Mouse (Mus musculus) intestine, embryonic 15.5 days (tissue): ENCODE results near the gene Mnt. TPM values are rescaled to one million over a fixed set of nuclear protein-coding genes. Genes with fewer than 3 reads are reported as not detected.

Experiments
- ATAC-seq: fragments of 200-750 bp; cut with Nextera tagmentation; 2 replicates; pipeline ENCODE4 v1.8.0; 2017; ENCODE audit warnings: moderate TSS enrichment, moderate library complexity
- H3K27ac ChIP-seq: fragments of 300-500 bp; sonication (generic); 2 replicates; pipeline ENCODE4 v1.5.1; 2015; ENCODE audit warnings: mild to moderate bottlenecking, inconsistent platforms
- H3K27me3 ChIP-seq: fragments of 300-500 bp; sonication (generic); replicated peaks from 2 replicates; pipeline ENCODE4 v1.6.1; 2015; ENCODE audit warnings: inconsistent platforms
- H3K36me3 ChIP-seq: fragments of 300-500 bp; sonication (generic); 2 replicates; pipeline ENCODE4 v1.6.1; 2015; ENCODE audit warnings: inconsistent platforms
- H3K4me1 ChIP-seq: fragments of 300-500 bp; sonication (generic); replicated peaks from 2 replicates; pipeline ENCODE4 v1.6.1; 2015; ENCODE audit warnings: inconsistent platforms
- H3K4me2 ChIP-seq: fragments of 300-500 bp; sonication (generic); replicated peaks from 2 replicates; pipeline ENCODE4 v1.6.1; 2015; ENCODE audit warnings: mild to moderate bottlenecking, inconsistent platforms
- H3K4me3 ChIP-seq: fragments of 300-500 bp; sonication (generic); replicated peaks from 2 replicates; pipeline ENCODE4 v1.5.1; 2015; ENCODE audit warnings: inconsistent platforms
- H3K9ac ChIP-seq: fragments of 300-500 bp; sonication (generic); 2 replicates; pipeline ENCODE4 v1.6.1; 2015; ENCODE audit warnings: inconsistent platforms
- H3K9me3 ChIP-seq: fragments of 300-500 bp; sonication (generic); 2 replicates; pipeline ENCODE4 v1.6.1; 2016; ENCODE audit warnings: inconsistent platforms
- WGBS: fragments of 180-500 bp; shearing (Covaris S2); methylation state at CpG from one replicate; pipeline ENCODE4 v1.1.7; 2015; 5-methylcytosine and 5-hydroxymethylcytosine counted together
- polyA plus RNA-seq: library from polyadenylated mRNA; unstranded; fragments of >200 nt; fragmentation: Nextera tagmentation; extraction: Ambion mirVana; gene quantifications from 2 replicates; pipeline ENCODE4 v1.2.1, GENCODE M21; 2015

The Mnt gene
- polyA plus RNA-seq, 1 experiment from 2014 or later, result 5.0 TPM

- WGBS, result 79% methylated on average over 8 of the region's 8 CpGs
- H3K4me2 ChIP-seq, result peak overlapping the region; percentile 87
Observed at GRCm38 (mm10) chr11:74833536-74834358, 3.0 kb downstream of the Mnt start.

GRCm38 (mm10) chr11:74834359-74834638 lies 3.6 kb downstream of the Mnt start:
- no peaks in the 10 kb centered on the region for H3K36me3 ChIP-seq
- H3K4me1 ChIP-seq, result peaks cover 45% of the 10 kb centered on the region
- H3K27me3 ChIP-seq, result no peaks in the 10 kb centered on the region
- peak overlapping the region; percentile 80 for H3K27ac ChIP-seq
- no peaks in the 10 kb centered on the region for H3K9me3 ChIP-seq
- 0 out of 2 replicates have a peak overlapping the region, but pooled peaks have one; percentile 6 for H3K9ac ChIP-seq
- no peak for ATAC-seq
- H3K4me2 ChIP-seq, result no peak overlapping the region
- WGBS, result 68% methylated on average over 1 of the region's 1 CpGs
- no peak overlapping the region for H3K4me3 ChIP-seq

More at GRCm38 (mm10) chr11:74833536-74834358, 3.0 kb downstream of the Mnt start:
- Histone ChIP-seq H3K9me3 (no peaks in the 10 kb centered on the region), H3K4me1 (peaks cover 46% of the 10 kb centered on the region), H3K36me3 (no peaks in the 10 kb centered on the region), H3K27ac (0 out of 2 replicates have a peak overlapping the region, but pooled peaks have one; percentile 96), H3K4me3 (no peak overlapping the region), H3K27me3 (no peaks in the 10 kb centered on the region), H3K9ac (peak overlapping the region; percentile 73; the same call in 1 of the 2 replicates)
- no peak for ATAC-seq

GRCm38 (mm10) chr11:74834650-74835277 lies 4.0 kb downstream of the Mnt start:
- Histone ChIP-seq H3K27me3 (no peaks in the 10 kb centered on the region), H3K9me3 (no peaks in the 10 kb centered on the region), H3K36me3 (no peaks in the 10 kb centered on the region), H3K4me2 (0 out of 2 replicates have a peak overlapping the region, but pooled peaks have one; percentile 9), H3K4me1 (peaks cover 43% of the 10 kb centered on the region), H3K9ac (0 out of 2 replicates have a peak overlapping the region, but pooled peaks have one; percentile 6), H3K4me3 (no peak overlapping the region), H3K27ac (peak overlapping the region; percentile 80)
- ATAC-seq, result no peak
- 44% methylated on average over 5 of the region's 5 CpGs for WGBS

- Histone ChIP-seq H3K9ac (peak overlapping the region; percentile 8; the same call in 1 of the 2 replicates), H3K4me3 (no peak overlapping the region), H3K9me3 (no peaks in the 10 kb centered on the region), H3K27me3 (no peaks in the 10 kb centered on the region), H3K36me3 (no peaks in the 10 kb centered on the region), H3K4me1 (peaks cover 43% of the 10 kb centered on the region), H3K27ac (no peak overlapping the region), H3K4me2 (no peak overlapping the region)
- no peak for ATAC-seq
- 91% methylated on average over 6 of the region's 6 CpGs for WGBS
Observed at GRCm38 (mm10) chr11:74835593-74836224, 5.0 kb downstream of the Mnt start.

- Histone ChIP-seq H3K4me2 (no peak overlapping the region), H3K27ac (no peak overlapping the region), H3K9me3 (no peaks in the 10 kb centered on the region), H3K9ac (no peak overlapping the region), H3K4me3 (no peak overlapping the region), H3K36me3 (no peaks in the 10 kb centered on the region), H3K4me1 (peaks cover 43% of the 10 kb centered on the region), H3K27me3 (no peaks in the 10 kb centered on the region)
- ATAC-seq, result no peak
- WGBS, result 90% methylated on average over 22 of the region's 22 CpGs
Observed at GRCm38 (mm10) chr11:74836225-74837055, 5.7 kb downstream of the Mnt start.

- H3K27ac ChIP-seq, result peak overlapping the region; percentile 96
- peak overlapping the region; percentile 54 for H3K4me3 ChIP-seq
- no peaks in the 10 kb centered on the region for H3K9me3 ChIP-seq
- H3K27me3 ChIP-seq, result no peaks in the 10 kb centered on the region
- peaks cover 43% of the 10 kb centered on the region for H3K4me1 ChIP-seq
- peak overlapping the region; percentile 90 for H3K4me2 ChIP-seq
- no peaks in the 10 kb centered on the region for H3K36me3 ChIP-seq
- WGBS, result 40% methylated on average over 16 of the region's 16 CpGs
- H3K9ac ChIP-seq, result peak overlapping the region; percentile 55
- no peak for ATAC-seq
Observed at GRCm38 (mm10) chr11:74837056-74837693, 6.5 kb downstream of the Mnt start.

GRCm38 (mm10) chr11:74837694-74838431 lies 7.1 kb downstream of the Mnt start:
- under 1% methylated on average over 54 of the region's 54 CpGs for WGBS
- peak overlapping the region; percentile 90 for H3K4me2 ChIP-seq
- ATAC-seq, result peak; percentile 85
- H3K4me3 ChIP-seq, result peak overlapping the region; percentile 54
- H3K36me3 ChIP-seq, result 0 out of 2 replicates have a peak, but pooled peaks cover 5% of the 10 kb centered on the region
- H3K27me3 ChIP-seq, result no peaks in the 10 kb centered on the region
- no peaks in the 10 kb centered on the region for H3K9me3 ChIP-seq
- peak overlapping the region; percentile 55 for H3K9ac ChIP-seq
- H3K4me1 ChIP-seq, result peaks cover 39% of the 10 kb centered on the region
- peak overlapping the region; percentile 96 for H3K27ac ChIP-seq

GRCm38 (mm10) chr11:74838441-74838840 lies 7.7 kb downstream of the Mnt start:
- Histone ChIP-seq H3K36me3 (0 out of 2 replicates have a peak, but pooled peaks cover 7% of the 10 kb centered on the region), H3K4me1 (peaks cover 39% of the 10 kb centered on the region), H3K27ac (peak overlapping the region; percentile 96), H3K4me3 (peak overlapping the region; percentile 54), H3K4me2 (peak overlapping the region; percentile 90), H3K9me3 (no peaks in the 10 kb centered on the region), H3K9ac (peak overlapping the region; percentile 55), H3K27me3 (no peaks in the 10 kb centered on the region)
- WGBS, result under 1% methylated on average over 34 of the region's 35 CpGs
- peak; percentile 79 for ATAC-seq

GRCm38 (mm10) chr11:74838971-74839370 lies 8.3 kb downstream of the Mnt start:
- H3K27ac ChIP-seq, result peak overlapping the region; percentile 96
- no peaks in the 10 kb centered on the region for H3K27me3 ChIP-seq
- H3K9ac ChIP-seq, result 0 out of 2 replicates have a peak overlapping the region, but pooled peaks have one; percentile 55
- 0 out of 2 replicates have a peak, but pooled peaks cover 7% of the 10 kb centered on the region for H3K36me3 ChIP-seq
- H3K4me1 ChIP-seq, result peaks cover 36% of the 10 kb centered on the region
- ATAC-seq, result no peak
- WGBS, result 40% methylated on average over 6 of the region's 6 CpGs
- peak overlapping the region; percentile 54 for H3K4me3 ChIP-seq
- H3K9me3 ChIP-seq, result no peaks in the 10 kb centered on the region
- H3K4me2 ChIP-seq, result peak overlapping the region; percentile 90

GRCm38 (mm10) chr11:74839860-74840715 lies 9.4 kb downstream of the Mnt start:
- H3K36me3 ChIP-seq, result 0 out of 2 replicates have a peak, but pooled peaks cover 7% of the 10 kb centered on the region
- ATAC-seq, result no peak
- H3K27ac ChIP-seq, result no peak overlapping the region
- no peak overlapping the region for H3K4me2 ChIP-seq
- no peaks in the 10 kb centered on the region for H3K27me3 ChIP-seq
- no peak overlapping the region for H3K9ac ChIP-seq
- whole genome bisulfite sequencing, result 94% methylated on average over 19 of the region's 19 CpGs
- peaks cover 25% of the 10 kb centered on the region for H3K4me1 ChIP-seq
- H3K9me3 ChIP-seq, result no peaks in the 10 kb centered on the region
- H3K4me3 ChIP-seq, result no peak overlapping the region
